Mouse (Mus musculus): ENCODE measurements at regions not wholly inside any gene's neighbourhood (a gene's known extent, or its start where the extent isn't known, plus 50 kb on each side); places are given as distances from the start of the nearest gene placed in this dataset.
A peak's percentile ranks its signal among the peaks of the same experiment; 100 is the strongest.
"Not testable (repeated sequence)": the region's sequence is repeated elsewhere in the genome, so short reads cannot be mapped to it uniquely, and the experiment has no call there.

DNA sequence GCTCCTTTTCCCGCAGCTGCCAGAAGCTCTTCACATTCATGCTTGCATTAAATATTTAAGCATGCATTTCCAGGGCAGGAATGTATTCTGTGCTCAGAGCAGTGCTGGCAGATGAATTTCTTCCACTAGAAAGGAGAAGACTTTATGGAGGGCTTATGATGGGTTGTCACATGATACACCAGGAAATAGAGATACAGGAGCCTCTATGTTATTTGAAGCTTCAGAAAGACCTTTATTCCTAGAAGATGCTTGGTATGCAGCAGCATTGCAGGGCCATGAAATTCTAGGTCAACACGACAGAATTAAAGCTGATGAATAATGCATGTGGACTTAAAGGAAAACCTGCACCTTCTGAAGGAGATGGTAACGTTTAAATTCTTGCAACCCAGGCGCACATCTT, 212.1 kb downstream of the Adgrg6 start:
- DNase-seq = peak; percentile 36

- DNase-seq = peak; percentile 35
Observed at GRCm38 (mm10) chr10:14332688-14333117, 212.8 kb downstream of the Adgrg6 start.

DNA sequence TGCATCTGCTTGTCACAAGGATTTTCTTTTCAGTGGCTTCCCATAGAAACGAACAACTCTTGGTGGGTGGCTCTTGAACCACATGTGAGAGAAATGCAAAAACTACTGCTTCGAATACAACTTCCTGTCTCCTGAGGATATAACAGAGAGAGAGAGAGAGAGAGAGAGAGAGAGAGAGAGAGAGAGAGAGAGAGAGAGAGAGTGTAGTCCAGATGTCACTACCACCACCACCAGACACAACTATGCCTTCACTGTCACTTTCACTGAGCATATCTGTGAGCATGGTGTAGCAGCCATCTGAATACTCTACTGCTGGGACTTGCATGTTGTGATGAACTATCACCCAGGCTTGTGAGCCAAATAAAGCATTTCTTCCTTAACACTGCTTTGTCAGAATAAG, 216.6 kb downstream of the Adgrg6 start:
- DNase-seq = no peak

DNA sequence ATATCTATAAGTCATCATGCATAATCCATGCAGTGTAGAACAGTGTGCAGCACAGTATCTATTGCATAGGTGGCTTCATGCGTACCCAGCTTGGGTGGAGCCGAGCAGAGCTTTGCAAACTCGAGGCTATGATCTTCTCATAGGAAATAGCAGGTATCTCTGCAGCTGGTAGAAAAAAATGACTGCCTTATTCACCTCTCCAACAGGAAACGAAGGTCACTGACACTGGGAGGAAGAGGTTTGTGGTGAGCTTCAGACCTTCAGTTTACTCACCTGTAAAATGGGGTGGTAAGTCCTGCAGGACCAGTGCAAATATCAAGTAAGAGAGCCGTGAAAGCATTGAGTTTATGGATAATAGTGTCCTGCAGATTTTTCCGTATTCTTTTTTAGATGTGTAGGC, 219.2 kb downstream of the Adgrg6 start:
- no peak for DNase-seq

- DNase-seq = peak; percentile 70
Observed at GRCm38 (mm10) chr10:14321503-14321902, 224.0 kb downstream of the Adgrg6 start.

DNA sequence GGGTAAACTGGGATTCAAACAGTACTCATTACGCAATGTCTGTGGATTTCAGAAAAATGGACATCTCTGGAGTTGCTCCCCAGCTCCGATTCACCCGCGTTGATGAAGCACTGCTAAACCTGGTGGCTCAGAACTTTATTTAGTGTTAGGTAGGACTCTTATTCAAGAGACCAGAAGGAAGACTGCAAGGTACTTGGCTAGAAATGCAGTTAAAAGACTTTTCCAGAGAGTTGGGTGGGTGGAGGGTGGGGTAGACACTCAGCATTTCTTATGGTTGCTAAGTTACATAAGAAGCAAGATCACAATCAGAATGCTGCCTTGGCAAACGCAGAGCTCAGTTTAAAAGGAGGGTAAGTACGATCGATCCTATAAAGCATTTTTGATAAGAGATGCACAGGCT, 230.2 kb downstream of the Adgrg6 start:
- DNase-seq = no peak

DNA sequence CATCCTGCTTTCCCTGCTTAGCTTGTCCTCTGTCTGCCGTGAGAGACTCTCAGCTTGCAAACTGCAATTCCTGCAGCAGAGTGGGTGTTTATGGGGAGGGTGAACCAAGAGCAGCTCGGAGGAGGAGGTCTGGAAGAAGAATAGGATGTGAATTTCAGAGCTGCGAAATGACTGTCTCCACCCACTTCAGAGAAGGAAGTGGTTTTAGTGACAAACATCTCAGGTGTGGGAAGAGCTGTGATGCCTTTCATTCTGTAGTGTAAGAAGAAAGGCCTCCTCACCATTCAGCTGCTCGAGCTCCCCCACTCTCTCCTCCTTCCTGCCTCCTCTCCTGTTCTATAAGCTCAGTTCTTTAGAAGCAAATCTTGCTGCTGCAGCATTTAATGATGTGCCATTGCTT, 230.9 kb downstream of the Adgrg6 start:
- DNase-seq = no peak

- DNase-seq = no peak
Observed at GRCm38 (mm10) chr10:14314004-14314581, 231.4 kb downstream of the Adgrg6 start.

- no peak for DNase-seq
Observed at GRCm38 (mm10) chr10:14312959-14313358, 232.5 kb downstream of the Adgrg6 start.

GRCm38 (mm10) chr10:14311962-14312361, 233.5 kb downstream of the Adgrg6 start:
- no peak for DNase-seq

- no peak for DNase-seq
Observed at GRCm38 (mm10) chr10:14306811-14307210, 238.6 kb downstream of the Adgrg6 start.

DNA sequence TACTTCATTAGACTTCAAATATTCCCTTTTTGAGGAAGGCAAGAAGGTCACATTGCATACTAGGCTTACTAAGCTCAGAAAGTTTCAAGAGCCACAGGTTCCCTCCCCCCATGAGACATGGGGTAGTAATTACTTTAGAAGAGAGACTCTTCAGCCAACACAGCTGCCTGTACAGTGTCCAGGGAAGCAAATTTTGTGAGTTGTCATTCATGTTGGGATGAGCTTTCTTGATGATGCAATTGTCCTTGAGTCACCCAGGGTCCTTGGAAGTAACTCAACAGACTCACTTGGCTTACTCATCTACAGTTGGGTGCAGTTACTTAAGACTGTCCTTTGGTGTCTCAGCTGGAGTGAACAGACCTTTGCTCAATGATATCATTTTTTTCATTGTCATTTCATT, 242.0 kb downstream of the Adgrg6 start:
- DNase-seq = no peak

DNA sequence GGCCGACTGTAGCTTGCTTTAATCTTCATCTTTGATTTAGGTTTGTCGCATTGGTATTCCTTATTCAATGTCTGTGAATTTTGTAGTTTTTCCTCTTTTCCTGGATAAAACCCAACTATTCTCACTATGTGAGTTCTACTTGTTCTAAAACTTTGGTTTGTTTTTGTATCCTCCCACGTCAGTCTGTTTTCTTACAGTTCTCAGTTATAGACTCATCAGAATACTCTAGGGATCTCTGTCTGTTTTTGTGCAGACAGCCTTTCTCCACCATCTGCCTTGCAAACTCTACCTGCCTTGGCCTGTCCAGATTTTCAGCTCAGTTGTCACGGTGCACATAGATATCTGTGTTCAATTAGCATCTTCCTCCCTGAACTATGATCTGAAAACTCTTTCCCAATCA, 249.3 kb downstream of the Adgrg6 start:
- no peak for DNase-seq

- not testable (repeated sequence) for DNase-seq
Observed at GRCm38 (mm10) chr10:14292701-14293100, 252.8 kb downstream of the Adgrg6 start.

GRCm38 (mm10) chr10:14287551-14287950, 257.9 kb downstream of the Adgrg6 start:
- DNase-seq = no peak

GRCm38 (mm10) chr10:14276631-14277030, 268.8 kb downstream of the Adgrg6 start:
- no peak for DNase-seq

DNA sequence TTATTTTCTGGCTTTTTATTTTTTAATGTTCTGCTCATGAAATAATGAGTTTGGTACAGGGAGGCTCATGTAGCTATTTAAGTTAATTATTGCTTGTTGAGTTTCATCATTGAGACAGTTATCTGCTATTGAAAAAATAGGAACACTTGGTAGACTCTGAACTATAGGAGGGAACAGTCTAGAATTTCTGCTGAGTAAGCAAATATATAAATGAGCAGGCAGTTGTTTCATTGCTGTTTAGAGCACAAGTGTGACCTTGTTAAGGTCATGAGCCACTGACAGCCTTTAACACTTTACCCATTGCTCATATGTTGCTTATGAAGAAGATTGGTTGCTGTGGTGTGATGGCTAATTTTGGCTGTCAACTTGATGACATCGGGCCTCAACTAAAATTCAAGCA, 270.0 kb downstream of the Adgrg6 start:
- no peak for DNase-seq

GRCm38 (mm10) chr10:14270008-14270407, 275.5 kb downstream of the Adgrg6 start:
- no peak for DNase-seq

- DNase-seq = no peak
Observed at GRCm38 (mm10) chr10:14267641-14268040, 277.8 kb downstream of the Adgrg6 start.

DNA sequence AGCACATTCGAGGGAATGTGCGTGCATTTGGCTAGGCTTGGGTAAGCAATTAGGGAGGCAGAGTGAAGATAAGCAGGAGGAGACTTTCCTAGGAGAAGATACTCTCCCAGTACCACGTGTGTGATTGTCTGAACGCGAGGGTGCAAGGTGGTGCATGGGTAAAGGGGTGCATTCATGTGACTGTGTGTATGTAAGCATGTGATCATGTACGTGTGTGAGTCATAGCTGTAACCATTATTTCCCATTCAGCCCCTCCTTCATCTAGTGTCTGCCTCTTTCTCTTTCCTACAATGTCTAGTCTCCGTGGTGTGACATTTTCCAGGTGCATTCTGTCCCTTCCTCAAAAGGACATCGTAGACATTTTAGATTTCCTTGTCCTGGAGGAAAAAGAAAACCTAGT, 273.8 kb downstream of the Hivep2 start:
- no peak for DNase-seq

DNA sequence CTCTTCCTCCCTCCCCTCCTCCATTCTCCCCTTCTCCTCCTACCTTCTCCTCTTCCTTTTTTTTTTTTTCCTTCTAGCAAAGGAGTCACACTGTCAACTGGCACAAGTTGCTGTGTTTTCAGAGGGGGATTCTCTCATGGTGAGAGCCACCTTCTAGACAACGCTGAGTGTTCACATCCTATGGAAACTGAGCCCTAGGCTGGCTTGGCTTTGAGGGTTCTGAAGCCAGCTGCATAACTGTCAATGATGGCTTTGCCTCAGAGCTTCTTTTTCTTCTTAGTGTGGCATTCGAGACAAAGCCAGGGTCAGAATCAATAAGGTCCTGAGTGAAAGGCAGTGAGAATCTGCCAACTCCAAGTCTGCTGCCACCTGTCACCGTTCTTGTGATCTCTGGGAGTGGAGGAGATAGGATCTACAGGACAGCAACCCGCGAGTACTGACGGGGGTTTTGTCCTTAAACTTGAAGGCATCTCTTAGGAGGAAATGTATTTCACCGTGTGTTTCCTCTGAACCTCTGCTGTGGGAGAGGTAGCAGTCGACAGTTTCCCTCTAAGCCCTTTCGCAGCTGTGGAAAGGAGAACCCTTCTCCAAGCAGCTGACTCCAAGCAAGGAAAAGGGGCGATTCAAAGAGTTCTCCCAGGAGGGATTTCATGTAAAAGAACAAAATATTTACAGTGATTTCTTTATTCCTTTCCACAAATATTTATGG, 269.2 kb downstream of the Hivep2 start:
- DNase-seq = no peak

- peak; percentile 10 for DNase-seq
Observed at GRCm38 (mm10) chr10:14234005-14234602, 268.2 kb downstream of the Hivep2 start.

DNA sequence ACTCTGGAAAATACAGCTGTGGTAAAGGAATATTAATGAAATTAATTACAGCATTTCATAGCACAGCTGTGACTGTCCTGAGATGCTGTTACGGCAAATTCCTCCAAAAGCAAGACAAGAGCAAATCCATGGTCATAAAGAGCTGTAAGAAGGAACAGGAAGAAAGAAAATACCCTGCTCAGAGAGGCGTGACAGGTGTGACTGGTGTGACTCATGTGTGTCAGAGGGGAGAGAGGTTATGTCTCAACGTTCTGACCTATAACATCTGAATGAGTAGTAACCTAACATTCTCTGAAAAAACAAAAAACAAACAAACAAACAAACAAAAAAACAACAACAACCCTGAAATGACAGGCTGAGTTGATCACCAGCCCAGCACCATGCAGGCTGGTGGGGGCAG, 267.5 kb downstream of the Hivep2 start:
- no peak for DNase-seq

DNA sequence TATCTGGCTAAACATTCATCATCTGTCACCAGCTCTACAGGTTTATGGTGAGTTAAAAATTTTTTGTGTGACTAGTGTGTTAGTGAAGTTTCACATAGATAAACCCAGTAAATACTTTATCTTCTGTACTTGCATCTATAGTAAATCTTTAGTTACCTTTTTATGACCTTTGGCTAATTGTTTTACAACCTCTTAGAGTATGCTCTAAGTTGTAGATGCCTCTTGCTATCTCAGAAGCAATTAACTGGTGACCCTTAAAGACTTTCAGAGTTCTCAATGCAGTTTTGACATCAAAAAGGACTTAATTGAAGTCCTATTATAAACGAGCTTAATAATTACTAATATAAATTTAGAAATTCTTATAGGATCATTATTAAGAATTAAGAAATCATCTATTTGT, 265.6 kb downstream of the Hivep2 start:
- DNase-seq = no peak

DNA sequence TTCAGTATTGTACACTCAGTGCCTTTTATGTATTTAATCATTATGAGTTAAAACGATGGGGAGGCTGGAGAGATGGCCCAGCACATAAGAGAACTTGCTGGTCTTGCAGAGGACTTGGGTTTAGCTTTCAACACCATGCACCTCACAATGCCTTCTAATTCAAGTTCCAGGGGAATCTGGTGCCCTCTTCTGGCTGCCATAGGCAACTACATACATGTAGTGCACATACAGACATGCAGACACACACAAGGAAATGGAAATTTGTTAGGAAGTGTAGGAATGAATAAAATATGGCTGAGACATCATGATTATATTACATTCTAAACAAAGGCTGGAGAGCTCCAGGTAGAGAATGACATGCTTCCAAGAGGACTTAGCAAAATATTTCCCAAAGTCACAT, 251.4 kb downstream of the Hivep2 start:
- no peak for DNase-seq

All from retina, postnatal 1 day (tissue).